Mouse (Mus musculus) midbrain, embryonic 10.5 days (tissue): Measurements from ENCODE around the gene Vwa7. TPM values are rescaled to one million over a fixed set of nuclear protein-coding genes. Genes with fewer than 3 reads are reported as not detected.
"Not testable (repeated sequence)": the region's sequence is repeated elsewhere in the genome, so short reads cannot be mapped to it uniquely, and the experiment has no call there.

Experiments
- DNase-seq: peaks from one replicate; pipeline ENCODE4 v3.0.0-alpha.2; 2017; ENCODE audit warnings: low spot score
- H3K27ac ChIP-seq: fragments of 300-500 bp; sonication (generic); replicated peaks from 2 replicates; pipeline ENCODE4 v1.5.1; 2016; ENCODE audit warnings: mild to moderate bottlenecking
- H3K27me3 ChIP-seq: fragments of 300-500 bp; sonication (generic); 2 replicates; pipeline ENCODE4 v1.6.1; 2016; ENCODE audit warnings: low read depth, mild to moderate bottlenecking; ENCODE audit not compliant: poor library complexity, severe bottlenecking
- H3K36me3 ChIP-seq: fragments of 300-500 bp; sonication (generic); 2 replicates; pipeline ENCODE4 v1.6.1; 2016; ENCODE audit warnings: mild to moderate bottlenecking, moderate library complexity
- H3K4me1 ChIP-seq: fragments of 300-500 bp; sonication (generic); 2 replicates; pipeline ENCODE4 v1.6.1; 2016
- H3K4me3 ChIP-seq: fragments of 300-500 bp; sonication (generic); 2 replicates; pipeline ENCODE4 v1.5.1; 2016; ENCODE audit warnings: mild to moderate bottlenecking, moderate library complexity
- H3K9me3 ChIP-seq: fragments of 300-500 bp; sonication (generic); replicated peaks from 2 replicates; pipeline ENCODE4 v1.6.1; 2016; ENCODE audit warnings: mild to moderate bottlenecking
- WGBS: fragments of 180-500 bp; shearing (Covaris S2); methylation state at CpG from one replicate; pipeline ENCODE4 v1.1.7; 2016; 5-methylcytosine and 5-hydroxymethylcytosine counted together
- polyA plus RNA-seq: library from polyadenylated mRNA; unstranded; fragments of >200 nt; fragmentation: Nextera tagmentation; extraction: Ambion mirVana; gene quantifications from 2 replicates; pipeline ENCODE4 v1.2.1, GENCODE M21; 2016

Vwa7 gene
- polyA plus RNA-seq, 1 experiment from 2014 or later: 0.28 TPM

DNA sequence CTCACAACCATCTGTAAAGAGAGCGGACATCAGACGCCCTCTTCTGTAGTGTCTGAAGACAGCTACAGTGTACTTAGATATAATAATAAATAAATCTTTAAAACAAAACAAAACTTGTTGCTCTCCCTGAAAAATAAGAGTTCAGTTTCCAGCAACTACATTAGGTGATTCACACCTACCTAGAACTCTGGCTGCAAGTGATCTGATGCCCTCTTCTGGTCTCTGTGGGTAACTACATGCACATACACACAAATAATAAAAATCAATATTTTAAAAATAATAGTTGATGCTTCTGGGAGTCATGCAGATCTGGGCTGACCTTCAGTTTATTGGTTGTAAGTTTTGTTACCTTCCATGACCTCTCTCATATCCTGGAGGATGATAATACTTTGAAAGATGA is 32.2 kb upstream of the Vwa7 start:
- Histone ChIP-seq H3K4me1 (peaks cover 27% of the 10 kb centered on the region), H3K4me3 (no peak overlapping the region), H3K27ac (no peak overlapping the region), H3K9me3 (no peaks in the 10 kb centered on the region), H3K27me3 (no peaks in the 10 kb centered on the region), H3K36me3 (peaks cover 56% of the 10 kb centered on the region)
- no peak for DNase-seq
- 73% methylated on average over 2 of the region's 2 CpGs for WGBS

DNA sequence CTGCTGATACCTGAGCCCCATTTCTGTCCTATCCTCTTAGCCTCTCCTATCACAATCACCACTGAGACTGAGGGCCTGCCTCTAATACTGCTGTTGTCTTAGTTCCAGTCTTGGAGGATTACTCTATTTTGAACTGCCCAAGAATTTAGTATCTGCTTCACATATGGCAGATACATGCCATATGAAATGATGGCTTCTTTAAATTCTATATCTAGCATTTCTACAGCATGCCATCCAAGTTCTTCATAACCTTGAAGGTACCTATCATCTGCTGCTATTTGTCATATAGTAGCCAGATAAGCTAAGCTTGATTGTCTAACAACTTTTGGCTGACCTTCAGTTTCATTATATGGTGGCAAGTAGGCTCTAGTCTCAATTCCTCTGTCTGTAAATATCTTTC is 21.6 kb upstream of the Vwa7 start:
- Histone ChIP-seq H3K4me3 (no peak overlapping the region), H3K4me1 (peaks cover 31% of the 10 kb centered on the region), H3K27ac (no peak overlapping the region), H3K36me3 (peaks cover 77% of the 10 kb centered on the region), H3K27me3 (no peaks in the 10 kb centered on the region), H3K9me3 (no peaks in the 10 kb centered on the region)
- DNase-seq: no peak

DNA sequence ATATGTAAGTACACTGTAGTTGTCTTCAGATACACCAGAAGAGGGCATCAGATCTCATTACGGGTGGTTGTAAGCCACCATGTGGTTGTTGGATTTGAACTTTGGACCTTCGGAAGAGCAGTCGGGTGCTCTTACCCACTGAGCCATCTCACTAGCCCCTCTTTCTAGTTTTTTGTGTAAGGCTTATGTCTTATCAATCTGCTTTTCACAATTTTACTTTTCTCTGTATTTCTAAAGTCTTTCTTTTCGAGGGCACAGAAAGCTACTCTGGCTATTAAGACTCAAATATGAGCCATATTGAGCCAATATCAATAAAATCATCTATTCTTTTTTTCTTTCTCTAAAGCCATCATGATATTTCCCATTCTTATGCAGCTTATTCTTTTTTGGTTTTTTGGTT is 21.2 kb upstream of the Vwa7 start:
- H3K27me3 ChIP-seq, H3K27ac ChIP-seq, DNase-seq, H3K9me3 ChIP-seq, H3K4me3 ChIP-seq: not testable (repeated sequence)
- Histone ChIP-seq H3K4me1 (peaks cover 35% of the 10 kb centered on the region), H3K36me3 (peaks cover 75% of the 10 kb centered on the region)
- 95% methylated on average over 4 of the region's 4 CpGs for WGBS

DNA sequence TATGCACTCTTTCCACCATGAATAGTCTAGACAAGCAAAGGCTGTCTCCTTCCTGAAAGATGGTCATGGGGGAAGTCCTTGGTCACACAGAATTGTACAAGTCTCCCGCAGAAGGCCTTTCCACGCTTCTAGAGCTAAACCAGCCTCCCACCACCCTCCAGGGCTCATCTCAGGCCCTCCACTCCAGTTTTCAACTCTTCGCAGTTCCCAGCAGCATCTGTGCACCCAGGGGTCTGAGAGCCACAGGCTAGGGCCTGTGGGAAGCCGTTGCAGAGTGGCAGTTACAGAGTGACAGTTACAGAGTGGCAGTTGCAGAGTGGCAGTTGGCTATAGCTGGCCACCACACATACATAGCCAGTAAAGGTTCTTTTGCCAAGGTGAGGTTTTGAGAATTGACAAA is 20.5 kb upstream of the Vwa7 start:
- H3K4me3 ChIP-seq, DNase-seq, H3K27ac ChIP-seq, H3K9me3 ChIP-seq, H3K27me3 ChIP-seq: not testable (repeated sequence)
- Histone ChIP-seq H3K36me3 (peaks cover 67% of the 10 kb centered on the region), H3K4me1 (peaks cover 40% of the 10 kb centered on the region)
- WGBS: 95% methylated on average over 4 of the region's 4 CpGs

DNA sequence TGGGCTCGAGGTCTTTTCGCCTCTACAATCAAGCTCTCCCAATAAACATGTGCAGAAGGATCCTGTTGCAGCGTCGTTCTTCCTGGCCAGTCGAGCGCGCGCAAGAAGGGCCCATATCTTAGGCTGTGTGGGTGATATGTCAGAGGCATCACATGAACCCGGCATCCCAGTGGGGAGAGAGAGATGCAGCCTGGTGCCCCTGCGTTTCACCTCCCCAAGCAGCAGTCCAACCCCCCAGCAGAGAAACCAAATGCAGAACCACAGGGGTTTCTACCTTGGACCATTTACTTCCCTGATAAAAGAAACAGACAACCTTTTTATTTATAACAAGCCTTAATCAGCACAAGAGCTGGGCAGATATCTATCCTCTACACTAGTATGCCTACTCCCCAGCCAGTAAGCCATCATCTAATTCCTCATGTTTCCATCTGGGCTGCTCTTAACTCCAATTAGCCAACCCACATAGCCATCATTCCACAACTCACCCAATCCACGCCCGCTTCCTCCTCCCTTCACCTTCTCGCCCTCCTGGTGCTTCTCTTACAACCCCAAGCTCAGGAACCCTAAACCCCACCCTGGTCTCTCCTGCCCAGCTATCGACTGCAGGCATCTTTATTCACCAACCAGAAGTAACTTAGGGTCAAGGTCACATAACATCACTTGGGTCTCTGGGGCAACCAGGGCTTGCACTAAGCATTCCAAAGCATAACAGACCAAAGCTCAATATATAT is 19.8 kb upstream of the Vwa7 start:
- Histone ChIP-seq H3K36me3 (peaks cover 61% of the 10 kb centered on the region), H3K4me3 (peak overlapping the region; percentile 20; the same call in 1 of the 2 replicates)
- no peak for DNase-seq

DNA sequence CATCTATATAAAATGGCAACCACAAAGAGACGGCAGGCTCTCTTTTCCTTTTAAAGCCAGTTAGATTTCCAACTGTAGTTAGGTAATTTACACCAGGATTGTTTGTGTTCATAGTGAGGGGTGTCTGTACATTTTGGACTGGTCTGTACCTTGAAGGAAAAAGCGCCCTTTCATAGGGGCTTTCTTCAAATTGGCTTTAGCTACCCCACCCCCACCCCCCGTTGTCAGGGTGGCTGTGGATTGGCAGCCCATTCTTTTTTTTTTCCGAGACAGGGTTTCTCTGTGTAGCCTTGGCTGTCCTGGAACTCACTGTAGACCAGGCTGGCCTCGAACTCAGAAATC is 19.3 kb upstream of the Vwa7 start:
- Histone ChIP-seq H3K9me3 (no peaks in the 10 kb centered on the region), H3K4me1 (peaks cover 52% of the 10 kb centered on the region), H3K27ac (no peak overlapping the region), H3K4me3 (peak overlapping the region; percentile 20; the same call in 1 of the 2 replicates), H3K27me3 (no peaks in the 10 kb centered on the region), H3K36me3 (peaks cover 56% of the 10 kb centered on the region)
- DNase-seq: no peak
- 85% methylated on average over 5 of the region's 5 CpGs for WGBS

More for the DNA sequence above, 19.8 kb upstream of the Vwa7 start:
- H3K4me1 ChIP-seq: peaks cover 46% of the 10 kb centered on the region
- H3K27me3 ChIP-seq: no peaks in the 10 kb centered on the region
- WGBS: 94% methylated on average over 13 of the region's 14 CpGs
- H3K27ac ChIP-seq: no peak overlapping the region
- no peaks in the 10 kb centered on the region for H3K9me3 ChIP-seq

DNA sequence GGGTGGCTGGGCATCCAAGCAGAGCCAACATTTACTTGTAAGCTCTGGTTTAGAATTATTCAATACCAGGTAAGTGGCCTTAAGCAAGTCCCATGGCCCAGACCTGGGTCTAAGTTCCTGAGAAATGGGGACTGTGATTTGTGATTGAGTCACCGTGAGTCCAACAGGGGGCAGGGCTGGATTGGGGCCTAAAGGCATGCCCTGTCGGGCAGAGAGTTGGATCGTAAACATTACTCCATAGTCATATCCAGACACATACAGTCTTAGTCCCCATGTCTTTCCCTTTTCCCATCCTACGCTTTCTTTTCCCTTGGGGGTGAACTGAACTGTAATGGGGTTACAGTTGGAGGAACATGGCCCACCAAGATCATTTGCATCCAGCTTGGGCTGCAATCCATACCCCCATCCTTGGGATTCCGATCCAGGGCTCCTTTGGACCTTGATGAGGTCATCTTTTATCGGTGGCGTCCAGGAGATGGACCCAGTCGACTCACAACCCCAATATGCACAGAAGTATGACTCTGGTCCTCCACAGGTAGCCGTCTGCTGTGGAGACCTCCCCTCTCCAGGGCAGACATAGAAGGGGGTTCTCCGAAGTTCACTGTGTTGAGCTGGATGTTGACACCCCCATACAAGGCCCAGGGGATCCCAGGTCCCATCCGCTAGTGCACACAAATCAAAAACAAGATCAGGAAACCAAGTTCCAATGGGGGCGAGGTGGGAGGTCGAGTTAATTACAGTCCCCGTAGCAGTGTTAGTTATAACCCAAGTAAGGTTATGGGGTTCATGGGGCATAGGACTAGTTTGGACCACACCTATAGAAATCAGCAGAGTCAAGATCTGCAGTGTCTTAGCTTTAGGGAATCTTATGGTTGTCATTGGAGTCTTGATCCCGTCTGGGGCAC is 17.6 kb upstream of the Vwa7 start:
- no peaks in the 10 kb centered on the region for H3K27me3 ChIP-seq
- peaks cover 66% of the 10 kb centered on the region for H3K4me1 ChIP-seq
- H3K27ac ChIP-seq: peak overlapping the region; percentile 98; the same call in 1 of the 2 replicates
- H3K4me3 ChIP-seq: peak overlapping the region; percentile 86
- H3K9me3 ChIP-seq: no peaks in the 10 kb centered on the region
- WGBS: 96% methylated on average over 15 of the region's 15 CpGs
- no peak for DNase-seq
- H3K36me3 ChIP-seq: peaks cover 52% of the 10 kb centered on the region

DNA sequence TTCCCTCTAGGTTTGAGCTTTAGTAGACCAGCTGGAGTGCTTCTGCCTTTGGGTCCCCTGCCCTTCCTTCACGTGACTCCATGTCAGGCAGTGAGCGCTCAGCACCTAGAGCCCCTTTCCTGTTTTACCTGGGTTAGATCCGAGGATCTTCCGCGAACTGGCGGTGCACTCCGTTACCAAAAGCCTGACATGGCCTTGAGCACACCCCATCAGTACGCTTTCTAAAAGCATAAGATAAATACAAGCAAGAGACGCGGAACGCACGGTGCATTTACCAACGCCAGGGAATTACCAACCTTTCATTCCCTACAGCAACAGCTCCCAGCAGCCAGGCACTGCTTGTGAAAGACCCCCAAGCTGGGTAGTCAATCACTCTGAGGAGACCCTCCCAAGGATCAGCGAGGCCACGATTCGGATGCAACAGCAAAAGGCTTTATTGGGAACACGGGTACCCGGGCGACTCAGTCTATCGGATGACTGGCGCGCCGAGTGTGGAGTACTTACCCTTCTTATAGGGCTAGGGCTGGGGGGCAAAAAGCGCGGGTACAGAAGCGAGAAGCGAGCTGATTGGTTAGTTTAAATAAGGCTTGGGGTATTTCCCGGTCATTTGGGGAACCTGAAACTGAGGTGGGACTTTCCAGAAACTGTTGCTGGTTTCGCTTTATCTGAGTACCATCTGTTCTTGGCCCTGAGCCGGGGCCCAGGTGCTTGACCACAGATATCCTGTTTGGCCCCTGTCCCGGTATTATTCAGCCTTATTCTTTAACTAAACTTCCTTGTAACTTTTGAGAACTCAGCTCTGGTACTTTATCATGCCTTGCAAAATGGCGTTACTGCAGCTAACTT is 16.3 kb upstream of the Vwa7 start:
- not testable (repeated sequence) for H3K9me3 ChIP-seq, H3K27me3 ChIP-seq
- 28% methylated on average over 30 of the region's 32 CpGs for WGBS
- Histone ChIP-seq H3K36me3 (peaks cover 60% of the 10 kb centered on the region), H3K4me1 (peaks cover 72% of the 10 kb centered on the region), H3K27ac (peak overlapping the region; percentile 98), H3K4me3 (peak overlapping the region; percentile 86)
- peak; percentile 43 for DNase-seq

DNA sequence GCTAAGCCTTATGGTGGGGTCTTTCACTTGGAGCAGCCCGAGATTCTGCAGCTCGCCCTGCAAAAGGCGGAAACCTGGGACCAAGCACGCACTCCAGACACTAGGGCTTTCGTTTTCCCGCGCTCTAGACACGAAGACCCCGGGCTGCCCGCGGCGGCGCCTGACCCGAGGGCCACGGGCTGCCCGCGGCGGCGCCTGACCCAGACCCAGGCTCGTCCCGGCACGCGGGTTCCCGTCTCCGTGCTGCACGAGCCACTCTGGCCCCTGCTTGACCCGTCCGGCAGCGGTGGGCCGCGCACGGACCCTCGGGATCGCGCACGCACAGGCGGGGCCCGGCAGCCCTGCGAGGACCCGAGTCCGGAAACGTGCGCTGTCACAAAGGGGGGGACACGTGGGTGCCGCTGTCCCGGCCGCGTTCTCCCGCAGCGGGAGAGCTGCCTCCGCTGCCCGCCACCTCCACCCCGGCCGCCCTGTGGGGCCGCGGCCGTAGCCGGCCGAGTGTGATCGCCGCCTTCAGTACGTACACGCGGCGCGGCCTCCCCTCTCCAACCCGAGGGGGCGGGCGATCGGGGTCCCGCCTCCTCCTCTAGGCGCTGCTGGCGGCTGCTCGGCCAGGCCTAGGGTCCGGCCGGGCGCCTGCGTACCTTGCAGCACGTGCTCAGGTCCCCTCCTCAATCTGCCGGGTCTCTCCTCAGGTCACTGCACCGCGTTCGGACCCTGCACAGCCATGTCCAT is 15.5 kb upstream of the Vwa7 start, which contains the start of gene Vars:
Gene Vars (plus strand): TSS at position 271 of the 735 bp plus-strand sequence.
- peaks cover 72% of the 10 kb centered on the region for H3K4me1 ChIP-seq
- peaks cover 63% of the 10 kb centered on the region for H3K36me3 ChIP-seq
- H3K4me3 ChIP-seq: peak within 1 kb of the TSS; percentile 86
- H3K9me3 ChIP-seq: no peaks in the 10 kb centered on the region
- DNase-seq: peak; percentile 98
- H3K27ac ChIP-seq: peak within 1 kb of the TSS; percentile 98
- under 1% methylated on average over 83 of the region's 83 CpGs for WGBS
- H3K27me3 ChIP-seq: no peaks in the 10 kb centered on the region

DNA sequence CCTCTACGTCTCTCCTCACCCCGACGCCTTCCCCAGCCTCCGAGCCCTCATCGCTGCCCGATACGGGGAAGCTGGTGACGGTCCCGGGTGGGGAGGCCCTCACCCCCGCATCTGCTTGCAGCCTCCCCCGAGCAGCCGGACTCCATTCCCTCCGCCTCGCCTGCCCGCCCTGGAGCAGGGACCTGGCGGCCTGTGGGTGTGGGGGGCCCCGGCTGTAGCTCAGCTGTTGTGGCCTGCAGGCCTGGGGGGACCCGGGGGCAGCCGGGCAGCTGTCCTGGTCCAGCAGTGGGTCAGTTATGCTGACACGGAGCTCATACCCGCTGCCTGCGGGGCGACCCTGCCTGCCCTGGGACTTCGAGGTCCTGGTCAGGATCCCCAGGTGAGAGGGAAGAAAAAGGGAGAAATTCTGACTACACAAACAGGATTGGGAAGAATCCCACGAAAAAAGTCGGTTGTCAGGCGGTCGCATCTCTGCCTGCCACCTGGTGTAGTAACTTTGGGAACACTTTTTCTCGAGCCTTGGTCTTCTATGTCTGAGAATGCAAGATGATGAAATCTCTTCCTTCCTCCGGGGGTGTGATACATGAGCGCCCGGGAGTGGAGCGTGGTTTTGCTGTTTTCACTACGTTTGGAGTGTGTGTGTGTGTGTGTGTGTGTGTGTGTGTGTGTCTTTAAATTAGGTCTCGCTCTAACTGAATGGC is 14.8 kb upstream of the Vwa7 start:
- no peaks in the 10 kb centered on the region for H3K27me3 ChIP-seq
- H3K4me3 ChIP-seq: peak overlapping the region; percentile 86
- H3K4me1 ChIP-seq: peaks cover 70% of the 10 kb centered on the region
- no peaks in the 10 kb centered on the region for H3K9me3 ChIP-seq
- under 1% methylated on average over 35 of the region's 35 CpGs for whole genome bisulfite sequencing
- peaks cover 64% of the 10 kb centered on the region for H3K36me3 ChIP-seq
- no peak for DNase-seq
- peak overlapping the region; percentile 98 for H3K27ac ChIP-seq

DNA sequence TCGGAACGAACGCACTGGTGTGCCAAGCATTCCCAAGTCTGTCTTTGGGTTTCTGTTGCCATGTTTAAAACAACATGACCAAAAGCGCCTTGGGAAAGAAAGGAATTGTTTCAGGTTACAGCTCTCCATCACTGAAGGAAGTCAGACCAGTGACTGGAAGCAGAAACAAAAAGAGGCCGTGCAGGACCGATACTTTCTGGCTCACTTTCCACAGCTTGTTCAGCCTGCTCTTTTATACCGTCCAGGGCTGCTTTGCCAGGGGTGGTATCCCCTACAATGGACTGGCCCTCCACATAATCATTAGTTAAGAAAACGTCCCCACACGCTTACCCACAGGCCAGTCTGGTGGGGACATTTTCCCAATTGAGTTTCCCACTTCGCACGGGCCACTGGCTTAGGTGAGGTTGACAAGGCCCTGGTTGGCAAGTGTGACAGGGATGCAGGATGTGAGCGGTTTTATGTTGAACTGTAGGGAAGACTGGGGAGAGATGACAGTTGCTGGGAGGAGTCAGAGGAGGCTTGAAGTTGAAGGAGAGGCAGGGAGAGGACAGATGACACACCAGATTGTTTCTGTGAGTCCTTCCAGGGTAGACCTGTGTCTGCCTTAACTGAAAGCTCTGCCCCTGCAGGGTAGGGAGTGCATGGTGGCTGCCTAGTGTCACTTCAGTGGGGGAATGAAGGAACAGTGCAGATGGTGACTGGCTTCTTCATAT is 14.1 kb upstream of the Vwa7 start:
- H3K36me3 ChIP-seq: peaks cover 64% of the 10 kb centered on the region
- H3K27ac ChIP-seq: peak overlapping the region; percentile 98
- no peaks in the 10 kb centered on the region for H3K9me3 ChIP-seq
- H3K4me1 ChIP-seq: peaks cover 63% of the 10 kb centered on the region
- 21% methylated on average over 12 of the region's 12 CpGs for WGBS
- no peak for DNase-seq
- H3K27me3 ChIP-seq: no peaks in the 10 kb centered on the region
- peak overlapping the region; percentile 86 for H3K4me3 ChIP-seq
